Mouse (Mus musculus): ENCODE measurements around the gene Mgrn1. TPM values are rescaled to one million over a fixed set of nuclear protein-coding genes. Genes with fewer than 3 reads are reported as not detected.

The Mgrn1 gene
- polyA plus RNA-seq, 1 experiment from 2014 or later, result 128 TPM

DNA sequence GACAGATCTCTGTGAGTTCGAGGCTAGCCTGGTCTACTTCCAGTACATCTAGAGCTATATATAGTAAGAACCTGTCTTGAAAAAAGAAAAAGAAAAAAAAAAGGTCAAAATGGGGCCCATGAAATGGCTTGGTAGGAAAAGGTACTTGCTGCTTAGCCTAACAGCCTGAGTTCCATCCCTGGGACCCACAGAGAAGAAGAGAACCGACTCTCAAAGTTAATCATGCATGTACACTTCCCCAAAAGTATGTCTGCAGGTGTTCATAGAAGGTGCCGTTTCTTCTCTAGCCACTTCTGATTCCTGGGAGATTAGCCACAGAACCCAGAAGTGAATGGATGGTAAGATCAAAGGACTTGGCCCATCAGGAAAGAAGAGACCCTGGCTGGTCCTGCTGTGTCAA is 82.4 kb downstream of the Mgrn1 start:
- Histone ChIP-seq H3K4me2 (ENCODE audit: low read depth, low read length) (no peak overlapping the region), H3K36me3 (ENCODE audit: control insufficient read depth, insufficient read depth) (no peaks in the 10 kb centered on the region), H3K27ac (ENCODE audit: low read length) (no peak overlapping the region), H3K4me3 (ENCODE audit: low read length) (no peak overlapping the region), H3K9me3 (replicated peaks; ENCODE audit: control insufficient read depth, low read length) (no peaks in the 10 kb centered on the region), H3K4me1 (ENCODE audit: control insufficient read depth, insufficient read depth, low read length) (peaks cover 11% of the 10 kb centered on the region), H3K27me3 (ENCODE audit: control insufficient read depth, insufficient read depth, low read length) (no peaks in the 10 kb centered on the region), H3K9ac (ENCODE audit: low read length) (no peak overlapping the region)
- ATAC-seq (replicated peaks; ENCODE audit: extremely low read depth, insufficient read depth, low FRiP score), result no peak
- whole genome bisulfite sequencing, result 71% methylated on average over 3 of the region's 3 CpGs

DNA sequence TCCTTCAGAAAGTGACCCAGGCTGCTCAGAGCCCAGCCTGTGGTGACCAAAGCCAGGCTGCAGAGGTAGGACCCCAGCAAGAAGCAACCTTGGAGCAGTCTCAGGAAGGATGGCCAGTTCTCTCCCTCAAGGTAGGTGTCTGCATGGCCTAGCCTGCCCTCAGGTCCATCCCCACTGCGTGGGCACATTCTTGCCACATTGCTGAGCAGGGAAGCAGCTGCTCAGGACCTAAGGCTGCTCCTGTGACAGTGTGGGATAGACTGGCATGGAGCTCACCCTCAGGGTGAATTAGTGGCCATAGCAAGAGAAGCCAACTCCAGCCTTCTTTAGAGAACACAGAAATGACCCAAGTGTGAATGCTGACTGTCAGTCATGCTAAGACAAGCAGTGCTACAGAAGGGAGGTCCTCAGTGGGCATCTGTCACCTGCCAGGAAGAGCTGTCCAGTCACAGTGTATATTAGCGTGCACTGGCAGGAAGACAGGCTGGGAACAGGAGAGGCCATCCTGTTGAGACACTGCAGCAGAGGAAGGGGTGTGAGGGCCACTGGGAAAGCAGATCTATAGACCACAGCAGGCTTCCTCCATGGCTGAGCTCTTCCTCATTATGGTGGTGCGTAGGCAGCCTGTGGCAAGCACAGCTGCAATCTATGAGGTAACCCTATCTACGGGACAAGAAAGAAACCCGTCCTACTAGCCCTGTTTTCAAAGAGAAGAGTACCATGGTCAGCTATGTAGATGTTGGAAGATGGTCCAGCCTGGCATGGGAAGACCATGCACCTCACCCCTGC is 83.2 kb downstream of the Mgrn1 start:
- Histone ChIP-seq H3K36me3 (ENCODE audit: control insufficient read depth, insufficient read depth) (no peaks in the 10 kb centered on the region), H3K27ac (ENCODE audit: low read length) (no peak overlapping the region), H3K4me1 (ENCODE audit: control insufficient read depth, insufficient read depth, low read length) (peaks cover 10% of the 10 kb centered on the region), H3K9ac (ENCODE audit: low read length) (no peak overlapping the region), H3K9me3 (replicated peaks; ENCODE audit: control insufficient read depth, low read length) (no peaks in the 10 kb centered on the region), H3K27me3 (ENCODE audit: control insufficient read depth, insufficient read depth, low read length) (no peaks in the 10 kb centered on the region), H3K4me3 (ENCODE audit: low read length) (no peak overlapping the region), H3K4me2 (ENCODE audit: low read depth, low read length) (no peak overlapping the region)
- whole genome bisulfite sequencing, result 81% methylated on average over 5 of the region's 5 CpGs
- ATAC-seq (replicated peaks; ENCODE audit: extremely low read depth, insufficient read depth, low FRiP score), result no peak

- Histone ChIP-seq H3K4me1 (ENCODE audit: control insufficient read depth, insufficient read depth, low read length) (peaks cover 5% of the 10 kb centered on the region; the same call in 1 of the 2 replicates), H3K9me3 (replicated peaks; ENCODE audit: control insufficient read depth, low read length) (no peaks in the 10 kb centered on the region), H3K36me3 (ENCODE audit: control insufficient read depth, insufficient read depth) (no peaks in the 10 kb centered on the region), H3K9ac (ENCODE audit: low read length) (no peak overlapping the region), H3K27ac (ENCODE audit: low read length) (no peak overlapping the region; the same call in 1 of the 2 replicates), H3K27me3 (ENCODE audit: control insufficient read depth, insufficient read depth, low read length) (no peaks in the 10 kb centered on the region), H3K4me3 (ENCODE audit: low read length) (no peak overlapping the region), H3K4me2 (ENCODE audit: low read depth, low read length) (no peak overlapping the region)
- 48% methylated on average over 4 of the region's 4 CpGs for WGBS
- ATAC-seq (replicated peaks; ENCODE audit: extremely low read depth, insufficient read depth, low FRiP score), result 0 out of 2 replicates have a peak, but pooled peaks have one; percentile 29
Observed at GRCm38 (mm10) chr16:4971626-4972025, 85.6 kb downstream of the Mgrn1 start.

GRCm38 (mm10) chr16:4974521-4974920 is 88.5 kb downstream of the Mgrn1 start:
- Histone ChIP-seq H3K4me1 (ENCODE audit: control insufficient read depth, insufficient read depth, low read length) (peaks cover 17% of the 10 kb centered on the region), H3K27me3 (ENCODE audit: control insufficient read depth, insufficient read depth, low read length) (no peaks in the 10 kb centered on the region), H3K9me3 (replicated peaks; ENCODE audit: control insufficient read depth, low read length) (no peaks in the 10 kb centered on the region), H3K36me3 (ENCODE audit: control insufficient read depth, insufficient read depth) (no peaks in the 10 kb centered on the region), H3K27ac (ENCODE audit: low read length) (no peak overlapping the region), H3K4me2 (ENCODE audit: low read depth, low read length) (no peak overlapping the region), H3K9ac (ENCODE audit: low read length) (no peak overlapping the region), H3K4me3 (ENCODE audit: low read length) (no peak overlapping the region)
- WGBS, result 82% methylated on average over 5 of the region's 5 CpGs
- ATAC-seq (replicated peaks; ENCODE audit: extremely low read depth, insufficient read depth, low FRiP score), result no peak

GRCm38 (mm10) chr16:4976180-4976579 is 90.1 kb downstream of the Mgrn1 start:
- 56% methylated on average over 2 of the region's 2 CpGs for WGBS
- no peaks in the 10 kb centered on the region for H3K9me3 ChIP-seq (replicated peaks; ENCODE audit: control insufficient read depth, low read length)
- no peak overlapping the region for H3K4me2 ChIP-seq (ENCODE audit: low read depth, low read length)
- H3K27ac ChIP-seq (ENCODE audit: low read length), result no peak overlapping the region
- no peak for ATAC-seq (replicated peaks; ENCODE audit: extremely low read depth, insufficient read depth, low FRiP score)
- H3K27me3 ChIP-seq (ENCODE audit: control insufficient read depth, insufficient read depth, low read length), result no peaks in the 10 kb centered on the region
- no peak overlapping the region for H3K9ac ChIP-seq (ENCODE audit: low read length)
- no peaks in the 10 kb centered on the region for H3K36me3 ChIP-seq (ENCODE audit: control insufficient read depth, insufficient read depth)
- H3K4me1 ChIP-seq (ENCODE audit: control insufficient read depth, insufficient read depth, low read length), result peaks cover 17% of the 10 kb centered on the region
- no peak overlapping the region for H3K4me3 ChIP-seq (ENCODE audit: low read length)

- ATAC-seq (replicated peaks; ENCODE audit: extremely low read depth, insufficient read depth, low FRiP score), result peak; percentile 82
- H3K27ac ChIP-seq (ENCODE audit: low read length), result peak overlapping the region; percentile 83
- peaks cover 11% of the 10 kb centered on the region for H3K4me1 ChIP-seq (ENCODE audit: control insufficient read depth, insufficient read depth, low read length)
- no peaks in the 10 kb centered on the region for H3K9me3 ChIP-seq (replicated peaks; ENCODE audit: control insufficient read depth, low read length)
- no peak overlapping the region for H3K4me3 ChIP-seq (ENCODE audit: low read length)
- peak overlapping the region; percentile 11; the same call in 1 of the 2 replicates for H3K4me2 ChIP-seq (ENCODE audit: low read depth, low read length)
- no peaks in the 10 kb centered on the region for H3K36me3 ChIP-seq (ENCODE audit: control insufficient read depth, insufficient read depth)
- 32% methylated on average over 5 of the region's 5 CpGs for WGBS
- H3K9ac ChIP-seq (ENCODE audit: low read length), result no peak overlapping the region
- no peaks in the 10 kb centered on the region for H3K27me3 ChIP-seq (ENCODE audit: control insufficient read depth, insufficient read depth, low read length)
Observed at GRCm38 (mm10) chr16:4978275-4979051, 92.4 kb downstream of the Mgrn1 start.

- H3K9me3 ChIP-seq (replicated peaks; ENCODE audit: control insufficient read depth, low read length), result no peaks in the 10 kb centered on the region
- WGBS, result 72% methylated on average over 4 of the region's 4 CpGs
- H3K36me3 ChIP-seq (ENCODE audit: control insufficient read depth, insufficient read depth), result no peaks in the 10 kb centered on the region
- no peak for ATAC-seq (replicated peaks; ENCODE audit: extremely low read depth, insufficient read depth, low FRiP score)
- H3K4me1 ChIP-seq (ENCODE audit: control insufficient read depth, insufficient read depth, low read length), result peaks cover 11% of the 10 kb centered on the region
- H3K27ac ChIP-seq (ENCODE audit: low read length), result no peak overlapping the region
- no peaks in the 10 kb centered on the region for H3K27me3 ChIP-seq (ENCODE audit: control insufficient read depth, insufficient read depth, low read length)
- no peak overlapping the region for H3K4me3 ChIP-seq (ENCODE audit: low read length)
- H3K9ac ChIP-seq (ENCODE audit: low read length), result no peak overlapping the region
- no peak overlapping the region for H3K4me2 ChIP-seq (ENCODE audit: low read depth, low read length)
Observed at GRCm38 (mm10) chr16:4979755-4980380, 93.8 kb downstream of the Mgrn1 start.

DNA sequence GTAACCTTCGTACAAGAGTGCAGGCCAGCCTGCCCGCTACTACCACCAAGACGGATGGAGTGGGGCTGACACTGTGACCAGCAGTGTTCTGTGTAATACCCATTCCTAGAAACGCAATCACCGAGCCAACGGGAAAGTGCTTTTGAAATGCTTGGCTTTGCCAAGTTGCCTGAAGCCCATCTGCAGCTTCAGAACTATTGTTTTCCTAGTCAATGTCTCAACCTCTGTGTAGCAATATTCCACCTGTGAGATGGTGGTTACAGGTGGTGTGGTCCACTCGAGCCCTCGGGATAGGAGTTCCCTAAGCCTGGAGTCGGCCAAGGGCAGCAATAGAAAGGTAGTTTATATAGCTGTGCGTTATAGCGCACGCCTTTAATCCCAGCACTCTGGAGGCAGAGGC is 98.7 kb downstream of the Mgrn1 start:
- Histone ChIP-seq H3K27me3 (ENCODE audit: control insufficient read depth, insufficient read depth, low read length) (no peaks in the 10 kb centered on the region), H3K4me1 (ENCODE audit: control insufficient read depth, insufficient read depth, low read length) (no peaks in the 10 kb centered on the region), H3K36me3 (ENCODE audit: control insufficient read depth, insufficient read depth) (no peaks in the 10 kb centered on the region), H3K27ac (ENCODE audit: low read length) (no peak overlapping the region), H3K9me3 (replicated peaks; ENCODE audit: control insufficient read depth, low read length) (no peaks in the 10 kb centered on the region), H3K4me3 (ENCODE audit: low read length) (no peak overlapping the region), H3K4me2 (ENCODE audit: low read depth, low read length) (no peak overlapping the region), H3K9ac (ENCODE audit: low read length) (no peak overlapping the region)
- 90% methylated on average over 12 of the region's 12 CpGs for WGBS
- ATAC-seq (replicated peaks; ENCODE audit: extremely low read depth, insufficient read depth, low FRiP score), result no peak

Measured in heart, embryonic 16.5 days (tissue).